Mouse (Mus musculus) olfactory bulb, adult 2 months (tissue): ENCODE measurements around the gene Ptchd1. TPM values are rescaled to one million over a fixed set of nuclear protein-coding genes. Genes with fewer than 3 reads are reported as not detected.

Experiments
- H3K27ac ChIP-seq: fragments of 200-500 bp; 2 replicates; pipeline ENCODE4 v1.5.1; 2012; ENCODE audit warnings: low read depth, low read length; ENCODE audit not compliant: insufficient read depth
- H3K4me1 ChIP-seq: fragments of 200-500 bp; 2 replicates; pipeline ENCODE4 v1.6.1; 2012; ENCODE audit warnings: low read length; ENCODE audit not compliant: control insufficient read depth, insufficient read depth
- H3K4me3 ChIP-seq: fragments of 200-500 bp; 2 replicates; pipeline ENCODE4 v1.5.1; 2012; ENCODE audit warnings: mild to moderate bottlenecking, low read depth, low read length, moderate library complexity; ENCODE audit not compliant: insufficient read depth
- CTCF ChIP-seq: fragments of 200-500 bp; IDR thresholded peaks from 2 replicates; pipeline ENCODE4 v1.5.1; 2012; ENCODE audit warnings: low read depth, mild to moderate bottlenecking, low read length, moderate library complexity; ENCODE audit not compliant: insufficient read depth
- POLR2A ChIP-seq: fragments of 200-500 bp; IDR thresholded peaks from 2 replicates; pipeline ENCODE4 v1.6.1; 2012; ENCODE audit warnings: mild to moderate bottlenecking, low read depth, low read length, moderate library complexity; ENCODE audit not compliant: insufficient read depth
- WGBS: fragments of 180-500 bp; shearing (Covaris S2); methylation state at CpG from one replicate; pipeline ENCODE4 v1.1.7; 2018; 5-methylcytosine and 5-hydroxymethylcytosine counted together
- polyA plus RNA-seq: library from polyadenylated mRNA; stranded (reverse); fragments of >200 nt; gene quantifications from 2 replicates; pipeline ENCODE4 v1.2.4, GENCODE M21; 2012; ENCODE audit warnings: low replicate concordance; ENCODE audit not compliant: missing spikeins, insufficient read depth, insufficient read length

Ptchd1 gene
- polyA plus RNA-seq = not detected in 2 replicates

GRCm38 (mm10) chrX:155623701-155624281 is at the start of gene Ptchd1:
Ptchd1 (minus strand) TSS chrX:155623814.
- WGBS = 12% methylated on average over 34 of the region's 34 CpGs
- TF ChIP-seq CTCF (no peak), POLR2A (no peak)
- peaks cover 4% of the 10 kb centered on the region; the same call in 1 of the 2 replicates for H3K4me1 ChIP-seq
- peak within 1 kb of the TSS; percentile 68 for H3K4me3 ChIP-seq
- H3K27ac ChIP-seq = peak within 1 kb of the TSS; percentile 44; the same call in 1 of the 2 replicates

- H3K4me3 ChIP-seq = no peak overlapping the region
- TF ChIP-seq POLR2A = no peak
- no peak for TF ChIP-seq CTCF
- H3K4me1 ChIP-seq = no peaks in the 10 kb centered on the region
- no peak overlapping the region for H3K27ac ChIP-seq
- 84% methylated on average over 1 of the region's 1 CpGs for WGBS
Observed at GRCm38 (mm10) chrX:155657971-155658370, 34.4 kb upstream of the Ptchd1 start.

- no peak for TF ChIP-seq POLR2A
- no peak for TF ChIP-seq CTCF
- Histone ChIP-seq H3K4me3 (no peak overlapping the region), H3K4me1 (no peaks in the 10 kb centered on the region), H3K27ac (no peak overlapping the region)
- WGBS = 95% methylated on average over 3 of the region's 3 CpGs
Observed at GRCm38 (mm10) chrX:155645975-155646374, 22.4 kb upstream of the Ptchd1 start.

GRCm38 (mm10) chrX:155643975-155644374 is 20.4 kb upstream of the Ptchd1 start:
- no peak for TF ChIP-seq CTCF
- no peak for TF ChIP-seq POLR2A
- Histone ChIP-seq H3K27ac (no peak overlapping the region), H3K4me1 (no peaks in the 10 kb centered on the region), H3K4me3 (no peak overlapping the region)
- 25% methylated on average over 1 of the region's 1 CpGs for WGBS

GRCm38 (mm10) chrX:155625671-155626196 is 2.1 kb upstream of the Ptchd1 start:
- no peak for TF ChIP-seq CTCF
- TF ChIP-seq POLR2A = no peak
- Histone ChIP-seq H3K4me1 (peaks cover 4% of the 10 kb centered on the region; the same call in 1 of the 2 replicates), H3K4me3 (peak overlapping the region; percentile 34), H3K27ac (no peak overlapping the region)
- WGBS = 16% methylated on average over 13 of the region's 13 CpGs

GRCm38 (mm10) chrX:155624895-155625294 is 1.3 kb upstream of the Ptchd1 start:
- WGBS = 17% methylated on average over 15 of the region's 15 CpGs
- TF ChIP-seq CTCF = no peak
- no peak for TF ChIP-seq POLR2A
- H3K4me1 ChIP-seq = peaks cover 4% of the 10 kb centered on the region; the same call in 1 of the 2 replicates
- H3K27ac ChIP-seq = no peak overlapping the region
- peak overlapping the region; percentile 68 for H3K4me3 ChIP-seq

GRCm38 (mm10) chrX:155624341-155624841 is 777 bp upstream of the Ptchd1 start, which contains the start of gene Gm15155:
Gm15155 (plus strand) TSS chrX:155624741.
- Histone ChIP-seq H3K27ac (no peak within 1 kb of the TSS), H3K4me3 (peak within 1 kb of the TSS; percentile 68), H3K4me1 (peaks cover 4% of the 10 kb centered on the region; the same call in 1 of the 2 replicates)
- TF ChIP-seq CTCF (no peak), POLR2A (no peak)
- WGBS = 22% methylated on average over 19 of the region's 19 CpGs

- Histone ChIP-seq H3K4me1 (peaks cover 4% of the 10 kb centered on the region; the same call in 1 of the 2 replicates), H3K4me3 (peak overlapping the region; percentile 68), H3K27ac (peak overlapping the region; percentile 44; the same call in 1 of the 2 replicates)
- no peak for TF ChIP-seq CTCF
- TF ChIP-seq POLR2A = no peak
- 34% methylated on average over 57 of the region's 69 CpGs for WGBS
Observed at GRCm38 (mm10) chrX:155622961-155623599, 534 bp downstream of the Ptchd1 start.

GRCm38 (mm10) chrX:155622527-155622926 is 1.1 kb downstream of the Ptchd1 start:
- no peak overlapping the region; the same call in 1 of the 2 replicates for H3K27ac ChIP-seq
- H3K4me1 ChIP-seq = peaks cover 4% of the 10 kb centered on the region; the same call in 1 of the 2 replicates
- WGBS = 22% methylated on average over 24 of the region's 24 CpGs
- peak overlapping the region; percentile 68 for H3K4me3 ChIP-seq
- TF ChIP-seq POLR2A (no peak), CTCF (no peak)
